Mouse (Mus musculus) liver, embryonic 11.5 days (tissue): ENCODE results near the gene Gtf2f2. TPM values are rescaled to one million over a fixed set of nuclear protein-coding genes. Genes with fewer than 3 reads are reported as not detected.

Experiments
- ATAC-seq: fragments of 200-750 bp; cut with Nextera tagmentation; replicated peaks from 2 replicates; pipeline ENCODE4 v1.8.0; 2017; ENCODE audit warnings: moderate number of reproducible peaks, mild to moderate bottlenecking, moderate TSS enrichment, moderate library complexity; ENCODE audit not compliant: low FRiP score
- DNase-seq: peaks from one replicate; pipeline ENCODE4 v3.0.0-alpha.2; 2017; ENCODE audit warnings: low spot score
- H3K27ac ChIP-seq: fragments of 300-500 bp; sonication (generic); 2 replicates; pipeline ENCODE4 v1.5.1; 2014; ENCODE audit warnings: mild to moderate bottlenecking, low read depth, low read length, control low read depth
- H3K27me3 ChIP-seq: fragments of 300-500 bp; sonication (generic); replicated peaks from 2 replicates; pipeline ENCODE4 v1.6.1; 2014; ENCODE audit warnings: low read length, mixed read lengths; ENCODE audit not compliant: control insufficient read depth, insufficient read depth
- H3K36me3 ChIP-seq: fragments of 300-500 bp; sonication (generic); 2 replicates; pipeline ENCODE4 v1.6.1; 2014; ENCODE audit warnings: mild to moderate bottlenecking, low read length, moderate library complexity, mixed read lengths; ENCODE audit not compliant: control insufficient read depth, insufficient read depth
- H3K4me1 ChIP-seq: fragments of 300-500 bp; sonication (generic); replicated peaks from 2 replicates; pipeline ENCODE4 v1.6.1; 2014; ENCODE audit warnings: low read length, mixed read lengths; ENCODE audit not compliant: control insufficient read depth, insufficient read depth
- H3K4me2 ChIP-seq: fragments of 300-500 bp; sonication (generic); 2 replicates; pipeline ENCODE4 v1.6.1; 2014; ENCODE audit warnings: mild to moderate bottlenecking, control low read depth, moderate library complexity
- H3K4me3 ChIP-seq: fragments of 300-500 bp; sonication (generic); 2 replicates; pipeline ENCODE4 v1.5.1; 2014; ENCODE audit warnings: low read depth, low read length, control low read depth
- H3K9ac ChIP-seq: fragments of 300-500 bp; sonication (generic); 2 replicates; pipeline ENCODE4 v1.6.1; 2014; ENCODE audit warnings: low read depth, low read length, control low read depth
- H3K9me3 ChIP-seq: fragments of 300-500 bp; sonication (generic); 2 replicates; pipeline ENCODE4 v1.6.1; 2016; ENCODE audit warnings: low read length, inconsistent platforms, mixed read lengths; ENCODE audit not compliant: control insufficient read depth
- WGBS: fragments of 180-500 bp; shearing (Covaris S2); extraction: QIAGEN DNeasy Blood & Tissue Kit; methylation state at CpG from one replicate; pipeline ENCODE4 v1.1.7; 2014; 5-methylcytosine and 5-hydroxymethylcytosine counted together
- polyA plus RNA-seq: library from polyadenylated mRNA; unstranded; fragments of >200 nt; fragmentation: Nextera tagmentation; extraction: Ambion mirVana; gene quantifications from 2 replicates; pipeline ENCODE4 v1.2.1, GENCODE M21; 2014

Gene Gtf2f2
- polyA plus RNA-seq = 56.9 and 59.6 TPM in 2 replicates

DNA sequence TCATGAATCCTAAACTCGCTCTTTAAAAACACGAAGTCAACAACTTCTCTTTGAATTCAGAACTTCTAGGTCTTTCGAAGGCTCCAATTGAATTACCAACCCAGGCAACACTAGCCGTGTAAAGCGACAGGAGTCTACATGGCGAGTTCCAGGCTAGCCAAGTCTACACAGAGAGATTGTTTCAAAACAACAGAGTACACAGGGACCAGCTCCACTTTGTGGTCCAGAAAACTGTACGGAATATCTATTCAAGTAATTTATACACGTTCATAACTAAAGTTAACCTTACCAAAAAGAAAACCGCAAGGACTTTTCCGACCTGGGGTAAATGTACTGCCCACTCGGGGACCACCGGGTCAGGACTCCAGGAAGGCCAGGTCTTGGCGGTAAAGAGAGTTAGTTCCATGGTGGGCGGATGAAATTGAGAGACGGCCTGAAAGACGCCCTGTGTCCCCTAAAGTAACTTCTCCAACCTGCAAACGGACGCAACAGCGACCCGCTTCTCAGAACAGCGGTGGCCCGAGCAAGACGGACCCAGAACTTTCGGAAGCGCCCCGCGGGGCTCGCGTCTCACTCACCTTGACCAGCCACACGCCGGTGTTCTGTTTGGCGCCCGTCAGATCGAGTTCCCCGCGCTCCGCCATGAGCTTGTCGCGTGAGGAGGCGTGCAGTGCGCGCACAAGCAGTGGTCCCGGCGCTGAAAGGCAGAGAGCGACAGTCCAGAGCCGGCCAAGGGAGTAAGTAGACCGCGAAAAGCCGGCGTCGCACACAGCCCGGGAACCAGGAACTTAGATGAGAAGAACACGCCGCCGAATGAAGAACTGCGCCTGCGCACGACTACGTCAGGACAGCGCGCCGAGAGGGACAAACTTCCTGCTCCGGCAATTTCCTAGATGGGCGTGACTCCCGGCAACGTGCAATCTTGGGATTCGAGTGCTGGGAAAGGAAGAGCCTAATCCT is at the start of gene Gtf2f2:
Gtf2f2 (minus strand) TSS at position 764 of the 960 bp plus-strand sequence.
- H3K27ac ChIP-seq = peak within 1 kb of the TSS; percentile 73
- peaks cover 10% of the 10 kb centered on the region; the same call in 1 of the 2 replicates for H3K4me1 ChIP-seq
- peak within 1 kb of the TSS; percentile 68 for H3K4me2 ChIP-seq
- no peaks in the 10 kb centered on the region for H3K27me3 ChIP-seq
- under 1% methylated on average over 67 of the region's 67 CpGs for WGBS
- peak within 1 kb of the TSS; percentile 89 for H3K9ac ChIP-seq
- no peaks in the 10 kb centered on the region for H3K36me3 ChIP-seq
- DNase-seq = peak; percentile 94
- ATAC-seq = peak; percentile 86
- H3K9me3 ChIP-seq = no peaks in the 10 kb centered on the region
- peak within 1 kb of the TSS; percentile 95 for H3K4me3 ChIP-seq

DNA sequence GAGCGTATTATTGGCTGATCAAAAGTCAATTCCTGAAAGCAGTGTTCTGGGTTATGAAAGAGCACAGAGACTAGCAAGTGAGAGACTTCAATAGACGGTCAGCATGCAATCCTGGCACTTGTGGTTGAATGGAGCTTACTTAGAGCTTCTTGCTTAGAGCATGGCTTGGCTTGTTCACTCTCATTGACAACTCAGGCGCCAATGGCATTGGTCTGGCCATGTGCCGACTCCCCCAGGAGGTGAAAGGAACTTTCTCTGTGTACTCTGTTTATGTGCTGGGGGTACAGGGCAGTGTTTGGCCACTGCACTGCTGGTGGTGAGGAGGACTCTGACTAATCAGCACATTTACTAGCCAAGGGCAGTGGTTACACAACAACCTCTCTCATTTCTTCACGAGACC is 48.8 kb upstream of the Gtf2f2 start:
- Histone ChIP-seq H3K36me3 (no peaks in the 10 kb centered on the region), H3K9me3 (no peaks in the 10 kb centered on the region), H3K4me2 (no peak overlapping the region), H3K4me3 (no peak overlapping the region), H3K27me3 (no peaks in the 10 kb centered on the region), H3K4me1 (no peaks in the 10 kb centered on the region), H3K9ac (no peak overlapping the region), H3K27ac (no peak overlapping the region)
- WGBS = 80% methylated on average over 5 of the region's 5 CpGs
- no peak for DNase-seq
- no peak for ATAC-seq

DNA sequence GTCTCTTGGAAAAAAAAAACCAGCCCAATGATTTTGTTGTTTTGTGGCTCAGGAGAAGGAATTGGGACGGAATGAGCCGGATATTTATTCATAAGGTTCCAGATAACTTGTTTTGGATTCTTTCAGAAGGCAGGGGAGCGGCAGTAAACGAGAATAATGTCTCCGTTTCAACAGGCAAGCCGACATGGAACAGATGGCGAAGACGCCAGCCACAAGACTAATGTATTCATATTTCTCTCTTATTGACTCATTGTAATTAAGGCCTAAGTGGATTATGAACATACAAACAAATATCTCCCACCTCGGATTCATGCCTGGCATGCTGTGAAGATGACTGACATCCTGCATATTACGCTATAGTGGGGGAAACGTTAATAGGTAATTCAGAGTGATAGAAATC is 43.1 kb upstream of the Gtf2f2 start:
- H3K4me3 ChIP-seq = no peak overlapping the region
- DNase-seq (no peak), ATAC-seq (no peak)
- no peaks in the 10 kb centered on the region for H3K4me1 ChIP-seq
- H3K27ac ChIP-seq = no peak overlapping the region
- H3K36me3 ChIP-seq = no peaks in the 10 kb centered on the region
- no peaks in the 10 kb centered on the region for H3K27me3 ChIP-seq
- WGBS = 81% methylated on average over 11 of the region's 11 CpGs
- no peak overlapping the region for H3K4me2 ChIP-seq
- no peaks in the 10 kb centered on the region for H3K9me3 ChIP-seq
- no peak overlapping the region for H3K9ac ChIP-seq

- WGBS = 66% methylated on average over 7 of the region's 7 CpGs
- H3K9ac ChIP-seq = no peak overlapping the region
- no peaks in the 10 kb centered on the region for H3K9me3 ChIP-seq
- DNase-seq (no peak), ATAC-seq (no peak)
- H3K4me2 ChIP-seq = no peak overlapping the region
- no peak overlapping the region for H3K27ac ChIP-seq
- H3K4me1 ChIP-seq = no peaks in the 10 kb centered on the region
- no peaks in the 10 kb centered on the region for H3K36me3 ChIP-seq
- no peak overlapping the region for H3K4me3 ChIP-seq
- H3K27me3 ChIP-seq = no peaks in the 10 kb centered on the region
These were observed 41.3 kb upstream of the Gtf2f2 start for GRCm38 (mm10) chr14:76051966-76052365.

DNA sequence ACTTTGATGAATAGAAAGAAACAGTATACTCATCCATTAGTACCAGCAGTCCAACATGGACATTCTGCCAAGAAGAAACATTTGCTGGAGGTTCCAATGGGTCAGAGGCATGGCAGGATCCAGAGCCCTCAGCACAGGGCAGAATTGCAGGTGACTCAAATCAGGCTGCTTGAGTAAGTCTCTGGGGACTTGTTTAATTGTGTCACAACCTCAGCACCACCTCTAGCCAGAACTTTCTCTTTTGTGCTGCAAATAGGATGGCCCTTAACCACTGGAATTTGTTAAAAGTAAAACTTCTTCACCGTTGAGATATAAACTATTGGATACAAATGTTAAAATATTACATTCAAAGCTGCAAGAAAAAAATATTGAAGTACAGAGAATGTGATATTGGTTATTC is 35.1 kb upstream of the Gtf2f2 start:
- H3K27ac ChIP-seq = no peak overlapping the region
- DNase-seq = no peak

DNA sequence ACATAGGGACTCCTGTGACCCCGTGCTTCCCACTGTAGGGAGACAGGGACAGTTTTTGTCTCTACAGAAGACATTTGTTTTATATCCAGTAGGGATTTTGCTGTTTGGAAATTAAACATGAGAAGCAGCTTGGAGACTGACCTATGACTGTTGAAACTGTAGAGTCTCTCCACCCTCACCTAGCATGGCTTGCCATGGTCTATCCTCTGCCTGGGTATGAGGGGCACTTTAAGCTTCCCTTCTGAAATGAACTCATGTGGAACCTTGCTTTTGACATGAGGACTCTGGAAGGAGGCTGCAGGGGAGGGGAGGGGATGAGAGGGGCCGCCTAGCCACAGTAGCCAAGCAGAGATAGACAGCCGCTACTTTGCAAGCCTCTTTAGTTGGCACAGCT is 33.5 kb upstream of the Gtf2f2 start:
- Histone ChIP-seq H3K27ac (no peak overlapping the region), H3K27me3 (no peaks in the 10 kb centered on the region), H3K4me3 (no peak overlapping the region), H3K4me2 (no peak overlapping the region), H3K9me3 (no peaks in the 10 kb centered on the region), H3K9ac (no peak overlapping the region), H3K36me3 (no peaks in the 10 kb centered on the region), H3K4me1 (no peaks in the 10 kb centered on the region)
- DNase-seq (no peak), ATAC-seq (no peak)
- WGBS = 70% methylated on average over 3 of the region's 3 CpGs

More for the DNA sequence above, 35.1 kb upstream of the Gtf2f2 start:
- Histone ChIP-seq H3K4me1 (no peaks in the 10 kb centered on the region), H3K9ac (no peak overlapping the region), H3K4me3 (no peak overlapping the region), H3K36me3 (no peaks in the 10 kb centered on the region), H3K4me2 (no peak overlapping the region), H3K27me3 (no peaks in the 10 kb centered on the region), H3K9me3 (no peaks in the 10 kb centered on the region)
- no peak for ATAC-seq
- 42% methylated on average over 1 of the region's 1 CpGs for WGBS

DNA sequence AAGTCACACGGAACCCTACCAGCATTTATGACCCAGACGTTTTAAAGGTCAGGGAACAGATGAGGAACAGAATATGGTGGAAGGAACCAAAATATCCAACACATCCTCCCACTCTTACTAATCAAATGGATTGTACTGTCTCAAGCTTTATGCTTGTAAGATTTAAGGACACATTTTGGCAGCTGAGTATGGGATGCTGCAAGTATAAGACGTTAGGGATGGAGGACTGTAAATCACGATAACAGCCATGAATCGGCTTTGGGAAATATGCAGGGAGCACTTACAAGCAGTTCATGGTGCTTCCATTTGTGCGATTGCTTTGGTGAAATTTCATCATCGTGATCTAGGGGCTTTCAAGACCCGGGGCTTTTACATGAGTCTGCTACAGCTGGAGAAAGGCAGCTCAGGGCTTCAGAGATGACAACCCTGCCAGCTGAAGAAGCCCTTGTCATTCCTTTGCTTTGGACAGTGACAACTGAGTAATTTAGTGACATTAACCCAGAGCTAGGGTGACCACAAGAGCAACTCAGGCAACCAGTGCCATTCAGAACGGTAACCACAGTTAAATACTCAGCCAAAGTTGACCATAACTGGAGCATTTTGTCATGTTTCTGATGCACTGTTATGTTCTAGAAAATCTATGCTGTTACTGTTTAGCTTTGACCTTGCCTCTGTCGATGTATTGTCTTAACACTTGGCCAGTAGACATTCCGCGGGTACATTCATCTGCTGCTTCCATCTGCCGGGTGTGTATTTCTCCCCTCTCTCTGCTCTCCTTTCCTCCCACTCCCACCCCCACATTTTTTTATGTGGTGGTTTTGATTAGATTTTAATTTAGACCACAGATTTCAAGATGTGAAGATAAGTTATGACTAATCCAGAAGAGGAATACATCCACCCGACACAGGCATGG is 32.8 kb upstream of the Gtf2f2 start:
- WGBS = 80% methylated on average over 14 of the region's 14 CpGs
- no peak overlapping the region for H3K27ac ChIP-seq
- H3K4me3 ChIP-seq = no peak overlapping the region
- no peaks in the 10 kb centered on the region for H3K36me3 ChIP-seq
- no peak overlapping the region for H3K9ac ChIP-seq
- DNase-seq (no peak), ATAC-seq (no peak)
- H3K27me3 ChIP-seq = no peaks in the 10 kb centered on the region
- no peaks in the 10 kb centered on the region for H3K9me3 ChIP-seq
- H3K4me2 ChIP-seq = no peak overlapping the region
- no peaks in the 10 kb centered on the region for H3K4me1 ChIP-seq

GRCm38 (mm10) chr14:76033221-76033637 is 22.6 kb upstream of the Gtf2f2 start:
- Histone ChIP-seq H3K36me3 (no peaks in the 10 kb centered on the region), H3K9me3 (no peaks in the 10 kb centered on the region), H3K27me3 (no peaks in the 10 kb centered on the region), H3K4me2 (no peak overlapping the region), H3K9ac (no peak overlapping the region), H3K4me3 (no peak overlapping the region), H3K27ac (no peak overlapping the region), H3K4me1 (no peaks in the 10 kb centered on the region)
- DNase-seq (no peak), ATAC-seq (no peak)
- WGBS = 52% methylated on average over 7 of the region's 7 CpGs
